Mouse (Mus musculus) neural tube, embryonic 15.5 days (tissue): ENCODE results near the gene Capzb. TPM values are rescaled to one million over a fixed set of nuclear protein-coding genes. Genes with fewer than 3 reads are reported as not detected.

ENCODE experiments used
- ATAC-seq: fragments of 200-750 bp; cut with Nextera tagmentation; 2 replicates; pipeline ENCODE4 v1.8.0; 2017; ENCODE audit warnings: mild to moderate bottlenecking, moderate TSS enrichment, moderate library complexity; ENCODE audit not compliant: low FRiP score
- H3K27ac ChIP-seq: fragments of 300-500 bp; sonication (generic); replicated peaks from 2 replicates; pipeline ENCODE4 v1.5.1; 2015; ENCODE audit warnings: mild to moderate bottlenecking, inconsistent platforms
- H3K27me3 ChIP-seq: fragments of 300-500 bp; sonication (generic); replicated peaks from 2 replicates; pipeline ENCODE4 v1.6.1; 2015; ENCODE audit warnings: inconsistent platforms
- H3K36me3 ChIP-seq: fragments of 300-500 bp; sonication (generic); 2 replicates; pipeline ENCODE4 v1.6.1; 2015; ENCODE audit warnings: inconsistent platforms
- H3K4me1 ChIP-seq: fragments of 300-500 bp; sonication (generic); 2 replicates; pipeline ENCODE4 v1.6.1; 2015; ENCODE audit warnings: inconsistent platforms
- H3K4me2 ChIP-seq: fragments of 300-500 bp; sonication (generic); 2 replicates; pipeline ENCODE4 v1.6.1; 2015; ENCODE audit warnings: inconsistent platforms, mild to moderate bottlenecking, moderate library complexity
- H3K4me3 ChIP-seq: fragments of 300-500 bp; sonication (generic); replicated peaks from 2 replicates; pipeline ENCODE4 v1.5.1; 2015; ENCODE audit warnings: mild to moderate bottlenecking, inconsistent platforms
- H3K9ac ChIP-seq: fragments of 300-500 bp; sonication (generic); replicated peaks from 2 replicates; pipeline ENCODE4 v1.6.1; 2015; ENCODE audit warnings: mild to moderate bottlenecking, inconsistent platforms
- H3K9me3 ChIP-seq: fragments of 300-500 bp; sonication (generic); replicated peaks from 2 replicates; pipeline ENCODE4 v1.6.1; 2016; ENCODE audit warnings: inconsistent platforms
- WGBS: fragments of 180-500 bp; shearing (Covaris S2); methylation state at CpG from one replicate; pipeline ENCODE4 v1.1.7; 2015; ENCODE audit warnings: mixed read lengths; 5-methylcytosine and 5-hydroxymethylcytosine counted together
- polyA plus RNA-seq: library from polyadenylated mRNA; unstranded; fragments of >200 nt; fragmentation: Nextera tagmentation; extraction: Ambion mirVana; gene quantifications from 2 replicates; pipeline ENCODE4 v1.2.1, GENCODE M21; 2015

Capzb gene
- polyA plus RNA-seq, 1 experiment from 2014 or later: 323 TPM

DNA sequence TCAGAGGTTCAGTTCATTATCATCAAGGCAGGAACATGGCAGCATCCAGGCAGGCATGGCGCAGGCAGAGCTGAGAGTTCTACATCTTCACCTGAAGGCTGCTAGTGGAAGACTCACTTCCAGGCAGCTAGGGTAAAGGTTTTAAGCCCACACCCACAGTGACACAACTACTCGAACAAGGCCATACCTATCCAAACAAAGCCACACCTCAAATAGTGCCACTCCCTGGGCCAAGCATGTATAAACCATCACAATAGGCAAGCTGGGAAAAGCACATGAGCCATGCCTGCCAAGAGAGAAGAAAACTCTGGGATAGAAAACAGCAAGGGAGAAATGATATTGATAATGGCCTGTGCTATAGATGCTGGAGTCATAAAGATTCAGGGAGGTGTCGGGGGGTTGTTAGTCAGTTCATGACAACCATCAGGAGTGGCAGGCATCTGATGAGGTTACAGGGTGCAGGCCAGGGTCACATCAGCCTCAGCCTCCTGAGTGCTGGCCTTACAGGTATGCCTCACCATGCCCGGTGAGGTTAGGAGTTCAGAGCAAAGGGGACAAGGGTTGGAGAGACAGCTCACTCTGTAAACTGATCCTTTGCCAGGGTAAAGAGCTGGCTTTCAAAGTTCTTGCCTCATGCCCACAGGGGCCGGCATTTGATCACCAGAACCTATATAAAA is 6.8 kb upstream of the Capzb start:
- ATAC-seq: no peak
- Histone ChIP-seq H3K36me3 (no peaks in the 10 kb centered on the region), H3K4me2 (no peak overlapping the region), H3K27ac (no peak overlapping the region), H3K9me3 (no peaks in the 10 kb centered on the region), H3K4me1 (0 out of 2 replicates have a peak, but pooled peaks cover 1% of the 10 kb centered on the region), H3K4me3 (no peak overlapping the region), H3K9ac (no peak overlapping the region), H3K27me3 (no peaks in the 10 kb centered on the region)
- WGBS: 88% methylated on average over 5 of the region's 5 CpGs

DNA sequence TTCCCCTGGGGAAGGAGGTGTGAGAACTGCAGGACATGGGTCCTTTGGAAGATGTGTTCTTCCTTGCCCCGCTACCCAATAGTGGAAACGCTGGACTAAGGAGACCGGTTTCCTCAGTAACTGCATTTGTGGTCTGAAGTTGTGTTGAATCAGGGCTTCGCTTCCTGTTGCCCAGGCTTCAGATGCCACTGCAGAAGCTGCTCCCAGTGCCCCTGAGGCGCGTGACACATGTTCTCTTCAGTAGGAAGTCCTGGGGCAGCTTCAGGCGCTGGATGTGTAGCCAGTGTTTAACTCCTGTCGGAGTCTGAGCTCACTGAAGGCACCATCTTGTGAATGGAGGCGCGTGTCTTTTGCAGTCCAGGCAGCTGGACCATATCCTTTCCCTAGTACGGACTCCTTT is 4.8 kb upstream of the Capzb start:
- peaks cover 13% of the 10 kb centered on the region for H3K4me1 ChIP-seq
- WGBS: 88% methylated on average over 11 of the region's 11 CpGs
- no peak overlapping the region for H3K27ac ChIP-seq
- no peaks in the 10 kb centered on the region for H3K36me3 ChIP-seq
- ATAC-seq: no peak
- H3K9ac ChIP-seq: no peak overlapping the region
- no peaks in the 10 kb centered on the region for H3K27me3 ChIP-seq
- H3K4me2 ChIP-seq: no peak overlapping the region
- H3K4me3 ChIP-seq: no peak overlapping the region
- H3K9me3 ChIP-seq: no peaks in the 10 kb centered on the region

DNA sequence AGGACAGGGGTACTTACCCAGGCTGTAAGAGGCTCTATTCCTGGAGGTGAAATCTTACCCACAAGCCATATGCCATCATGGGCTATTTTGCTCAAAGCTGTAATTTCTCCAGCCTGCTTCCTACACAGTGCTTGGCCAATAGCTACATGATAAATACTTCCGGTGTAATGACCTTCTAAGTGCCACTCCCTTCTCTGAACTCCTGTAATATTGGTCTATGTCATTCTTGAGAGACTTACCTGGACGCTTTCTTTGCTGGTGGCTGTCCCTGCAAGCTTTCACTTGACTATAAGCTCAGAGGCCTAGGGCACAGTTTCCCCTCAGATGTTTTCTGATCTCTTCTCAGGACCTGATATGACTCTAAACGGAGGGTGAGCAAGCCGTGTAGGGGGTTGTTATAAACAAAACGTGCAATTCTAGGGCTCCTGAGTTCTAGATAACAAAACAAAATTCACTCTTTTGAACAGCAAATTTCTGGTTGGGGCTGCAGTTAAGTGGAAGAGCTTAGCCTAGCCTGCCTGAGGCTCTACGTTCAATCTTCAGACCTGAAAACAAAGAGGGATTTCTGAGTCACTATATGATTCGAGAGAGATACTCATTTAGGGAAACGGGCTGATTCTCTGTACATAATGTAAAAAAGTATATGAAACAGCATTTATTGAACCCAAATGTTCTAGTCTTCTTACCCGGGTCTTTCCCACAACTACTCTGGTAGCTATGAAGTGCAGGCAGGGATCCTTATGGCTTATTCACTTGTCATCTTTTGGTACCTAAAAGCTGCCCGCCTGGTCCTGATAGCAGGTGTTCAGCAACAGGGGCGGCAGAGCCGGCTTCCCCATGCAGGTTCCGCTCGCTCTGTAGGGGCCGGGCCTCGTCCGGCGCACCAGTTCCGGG is 847 bp upstream of the Capzb start:
- WGBS: 17% methylated on average over 19 of the region's 19 CpGs
- no peaks in the 10 kb centered on the region for H3K36me3 ChIP-seq
- no peaks in the 10 kb centered on the region for H3K27me3 ChIP-seq
- no peaks in the 10 kb centered on the region for H3K9me3 ChIP-seq
- H3K4me1 ChIP-seq: peaks cover 47% of the 10 kb centered on the region
- peak overlapping the region; percentile 93 for H3K27ac ChIP-seq
- peak overlapping the region; percentile 93 for H3K9ac ChIP-seq
- H3K4me3 ChIP-seq: peak overlapping the region; percentile 78
- peak; percentile 81 for ATAC-seq
- peak overlapping the region; percentile 64 for H3K4me2 ChIP-seq

DNA sequence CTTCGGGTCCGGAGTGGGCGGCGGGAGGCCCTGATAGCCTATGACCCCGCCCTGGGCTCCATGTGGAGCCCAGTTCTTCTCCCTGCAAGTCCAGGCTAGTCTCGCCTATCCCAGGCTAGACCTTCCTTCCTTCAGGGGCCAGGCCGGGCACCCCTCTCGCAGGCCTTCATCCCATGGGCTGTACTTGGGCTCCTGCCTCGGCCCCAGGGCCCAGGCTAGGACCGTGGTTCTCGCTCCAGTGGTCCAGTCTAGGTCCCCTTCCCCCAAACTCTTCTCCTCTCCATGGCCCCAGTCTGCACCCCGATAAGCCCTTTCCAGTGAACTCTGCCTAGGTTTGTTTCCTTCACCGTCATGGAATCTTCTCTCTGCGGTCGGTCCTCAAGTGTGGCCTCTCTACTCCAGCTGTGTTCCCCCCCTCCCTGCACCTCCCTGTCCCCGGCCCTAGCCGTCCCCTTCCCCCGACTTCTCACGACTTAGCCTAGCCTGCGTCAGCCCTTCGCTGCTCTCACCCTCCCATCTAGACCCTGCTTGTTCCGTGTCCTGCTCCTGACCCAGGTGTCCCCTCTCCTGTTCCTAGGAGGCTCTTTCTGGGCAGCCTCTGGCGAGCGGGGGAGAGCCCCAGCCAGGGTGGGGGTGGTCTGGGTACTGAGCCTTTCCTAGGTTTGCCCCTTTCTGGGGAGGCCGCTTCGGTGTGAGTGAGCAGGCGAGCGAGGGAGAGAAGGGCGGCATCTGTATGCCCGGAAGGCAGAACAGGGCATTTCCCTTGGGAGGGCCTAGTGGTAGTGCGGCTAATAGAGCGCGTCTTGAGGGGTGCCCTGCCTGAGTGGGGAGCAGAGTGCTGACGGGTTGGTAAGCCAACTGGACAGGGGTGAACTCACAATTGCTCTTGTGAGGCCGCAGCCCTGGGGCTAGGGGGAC is 736 bp downstream of the Capzb start:
- H3K9me3 ChIP-seq: no peaks in the 10 kb centered on the region
- H3K36me3 ChIP-seq: no peaks in the 10 kb centered on the region
- peak overlapping the region; percentile 79 for H3K9ac ChIP-seq
- peak overlapping the region; percentile 81 for H3K27ac ChIP-seq
- H3K4me3 ChIP-seq: peak overlapping the region; percentile 78
- peaks cover 54% of the 10 kb centered on the region for H3K4me1 ChIP-seq
- ATAC-seq: peak; percentile 30
- WGBS: 4% methylated on average over 35 of the region's 35 CpGs
- no peaks in the 10 kb centered on the region for H3K27me3 ChIP-seq
- peak overlapping the region; percentile 99 for H3K4me2 ChIP-seq

DNA sequence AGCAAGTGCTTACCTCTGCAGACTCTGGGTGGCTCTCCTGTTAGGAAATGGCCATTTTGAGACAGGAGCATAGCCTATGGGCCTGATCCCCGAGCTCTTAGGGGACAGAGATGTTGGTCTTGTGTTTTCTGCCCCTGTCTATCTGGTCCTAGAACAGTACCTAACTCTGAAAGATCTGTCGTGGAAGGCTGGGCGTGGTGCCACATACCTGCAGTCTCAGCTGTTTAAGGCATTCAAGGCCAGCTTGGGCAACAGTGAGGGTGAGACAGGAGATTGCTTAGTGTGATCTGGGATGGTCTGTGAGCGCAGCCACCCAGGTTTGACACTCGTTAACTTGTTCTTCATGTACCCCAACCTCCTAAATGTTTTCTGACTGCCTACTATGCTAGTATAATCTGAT is 2.4 kb downstream of the Capzb start:
- Histone ChIP-seq H3K36me3 (peaks cover 5% of the 10 kb centered on the region), H3K9me3 (no peaks in the 10 kb centered on the region), H3K4me1 (peaks cover 54% of the 10 kb centered on the region), H3K27ac (no peak overlapping the region), H3K4me2 (peak overlapping the region; percentile 99; the same call in 1 of the 2 replicates), H3K9ac (no peak overlapping the region), H3K27me3 (no peaks in the 10 kb centered on the region), H3K4me3 (no peak overlapping the region)
- 88% methylated on average over 5 of the region's 5 CpGs for WGBS
- ATAC-seq: no peak

DNA sequence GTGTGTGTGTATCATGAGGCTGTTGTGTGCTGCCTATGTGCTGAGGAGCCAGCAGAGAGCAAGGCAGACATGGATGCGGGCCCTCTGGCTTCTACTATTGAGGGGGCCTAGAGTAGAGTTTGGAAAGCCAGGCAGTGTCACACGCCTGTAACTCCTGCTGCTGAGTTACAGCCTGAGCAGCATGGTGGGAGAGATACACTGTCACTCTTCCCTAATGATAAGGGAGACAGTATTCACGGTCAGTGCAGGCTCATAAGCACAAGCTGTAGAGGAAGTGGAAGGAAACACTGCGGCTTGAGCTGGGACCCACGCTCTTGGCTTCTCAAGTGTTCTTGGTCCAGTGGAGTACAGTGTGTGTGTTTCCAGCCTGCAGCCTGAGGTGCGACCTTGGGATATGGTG is 3.8 kb downstream of the Capzb start:
- no peak overlapping the region for H3K4me3 ChIP-seq
- H3K27ac ChIP-seq: no peak overlapping the region
- peaks cover 7% of the 10 kb centered on the region for H3K36me3 ChIP-seq
- peaks cover 48% of the 10 kb centered on the region for H3K4me1 ChIP-seq
- no peaks in the 10 kb centered on the region for H3K27me3 ChIP-seq
- no peak overlapping the region for H3K4me2 ChIP-seq
- ATAC-seq: no peak
- 92% methylated on average over 6 of the region's 6 CpGs for WGBS
- H3K9me3 ChIP-seq: no peaks in the 10 kb centered on the region
- H3K9ac ChIP-seq: no peak overlapping the region

DNA sequence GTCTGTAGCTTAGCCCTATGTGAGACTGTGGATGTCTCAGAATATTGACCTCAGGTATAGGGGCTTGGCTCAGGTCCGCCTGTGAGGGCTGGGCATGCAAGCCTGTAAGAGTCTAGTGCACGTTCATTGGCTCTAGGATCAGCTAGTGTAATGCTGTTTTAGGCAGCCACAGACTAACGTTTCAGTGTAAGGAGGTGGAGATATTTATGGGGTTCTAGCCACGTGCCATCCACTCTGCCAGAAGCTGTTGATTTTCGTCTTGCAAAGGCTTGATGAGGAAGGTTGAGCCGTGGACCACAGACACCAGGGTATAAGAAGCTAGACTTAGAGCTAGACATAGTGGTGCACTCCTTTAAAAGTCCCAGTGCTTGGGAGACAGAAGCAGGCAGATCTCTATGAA is 4.2 kb downstream of the Capzb start:
- H3K9ac ChIP-seq: no peak overlapping the region
- H3K27ac ChIP-seq: no peak overlapping the region
- no peak for ATAC-seq
- peaks cover 7% of the 10 kb centered on the region for H3K36me3 ChIP-seq
- no peaks in the 10 kb centered on the region for H3K9me3 ChIP-seq
- 84% methylated on average over 6 of the region's 6 CpGs for WGBS
- no peak overlapping the region for H3K4me3 ChIP-seq
- no peak overlapping the region for H3K4me2 ChIP-seq
- H3K4me1 ChIP-seq: peaks cover 43% of the 10 kb centered on the region
- H3K27me3 ChIP-seq: no peaks in the 10 kb centered on the region

DNA sequence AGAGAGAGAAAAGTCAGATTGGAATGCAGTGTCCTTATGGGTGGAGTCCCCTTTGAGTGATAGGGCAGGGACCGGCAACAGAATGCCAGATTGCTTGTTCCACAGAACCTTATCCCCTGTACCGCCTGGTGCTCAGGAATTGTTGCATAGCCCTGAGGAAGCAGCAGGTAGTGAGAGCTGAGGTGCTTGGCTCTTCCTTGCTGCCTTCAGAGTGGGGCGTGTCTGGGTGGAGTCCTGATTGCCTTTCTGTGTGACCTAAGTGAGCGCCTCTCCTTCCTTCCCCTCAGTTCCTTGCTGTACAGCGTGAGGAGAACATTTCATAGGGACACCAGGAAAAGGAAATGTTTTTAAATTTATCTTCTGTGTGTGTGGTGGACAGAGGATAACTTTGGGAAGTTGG is 4.8 kb downstream of the Capzb start:
- Histone ChIP-seq H3K27ac (no peak overlapping the region), H3K4me3 (no peak overlapping the region), H3K27me3 (no peaks in the 10 kb centered on the region), H3K9ac (no peak overlapping the region), H3K4me1 (peaks cover 43% of the 10 kb centered on the region), H3K4me2 (no peak overlapping the region), H3K9me3 (no peaks in the 10 kb centered on the region), H3K36me3 (peaks cover 7% of the 10 kb centered on the region)
- ATAC-seq: no peak
- WGBS: 76% methylated on average over 5 of the region's 5 CpGs

DNA sequence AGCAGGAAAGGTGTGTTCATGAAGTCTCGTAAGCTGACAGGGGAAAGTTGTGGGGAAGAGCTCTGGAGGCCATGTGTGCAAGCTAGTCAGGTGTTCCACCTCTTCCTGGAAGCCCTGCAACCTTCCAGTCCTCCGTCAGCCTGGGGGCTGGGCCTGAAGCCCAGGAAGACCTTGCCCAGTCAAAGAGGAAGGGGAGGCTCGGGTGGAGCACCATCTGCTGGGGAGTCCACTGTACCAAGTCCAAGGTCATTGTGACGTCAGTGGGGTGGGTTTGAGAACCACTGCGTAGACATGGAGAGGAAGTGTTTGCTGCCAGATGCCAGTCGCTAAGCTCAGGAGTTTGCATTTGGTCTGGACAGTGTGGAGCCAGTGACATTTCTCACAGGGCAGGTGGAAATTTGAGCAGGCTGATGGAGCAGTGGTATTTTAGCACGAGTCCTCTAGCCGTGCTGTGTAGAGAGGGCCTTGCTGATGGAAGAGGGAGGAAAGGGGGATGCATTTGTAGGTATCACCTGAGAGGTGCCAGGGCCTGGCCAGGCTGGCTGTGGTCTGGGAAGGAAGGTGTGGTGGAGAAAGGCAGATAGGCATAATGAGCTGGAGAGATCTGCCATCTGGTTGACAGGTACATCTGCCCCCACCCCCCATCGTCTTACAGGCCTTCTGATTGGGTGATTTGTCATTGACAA is 5.4 kb downstream of the Capzb start:
- ATAC-seq: no peak
- Histone ChIP-seq H3K4me3 (no peak overlapping the region), H3K4me2 (no peak overlapping the region), H3K9me3 (no peaks in the 10 kb centered on the region), H3K27me3 (no peaks in the 10 kb centered on the region), H3K4me1 (peaks cover 49% of the 10 kb centered on the region), H3K27ac (no peak overlapping the region), H3K9ac (no peak overlapping the region), H3K36me3 (peaks cover 7% of the 10 kb centered on the region)
- WGBS: 83% methylated on average over 9 of the region's 9 CpGs

DNA sequence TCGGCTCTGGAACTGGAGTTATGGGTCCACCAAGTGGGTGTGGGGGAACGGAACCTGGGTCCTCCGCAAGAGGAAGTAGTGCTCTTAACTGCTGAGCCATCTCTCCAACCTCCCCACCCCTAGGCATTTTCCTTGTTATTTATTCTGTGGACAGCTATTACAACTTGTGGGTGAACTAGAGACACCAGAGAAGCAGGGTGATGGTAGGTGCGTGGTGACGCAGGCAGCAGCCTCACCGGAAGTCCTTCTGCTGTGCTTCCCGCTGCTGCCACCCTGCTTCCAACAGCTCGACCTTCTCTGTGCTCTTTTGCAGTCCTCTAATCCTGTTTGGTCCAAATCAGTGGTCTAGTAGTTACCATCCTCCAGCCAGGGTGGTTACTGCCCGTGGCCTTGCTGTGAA is 6.4 kb downstream of the Capzb start:
- no peak overlapping the region for H3K27ac ChIP-seq
- ATAC-seq: no peak
- no peak overlapping the region for H3K4me2 ChIP-seq
- H3K9me3 ChIP-seq: no peaks in the 10 kb centered on the region
- H3K4me3 ChIP-seq: no peak overlapping the region
- H3K36me3 ChIP-seq: peaks cover 7% of the 10 kb centered on the region
- H3K27me3 ChIP-seq: no peaks in the 10 kb centered on the region
- peaks cover 47% of the 10 kb centered on the region for H3K4me1 ChIP-seq
- H3K9ac ChIP-seq: no peak overlapping the region
- WGBS: 92% methylated on average over 9 of the region's 9 CpGs
